Mouse (Mus musculus): ENCODE results near the gene 1700011L22Rik. TPM values are rescaled to one million over a fixed set of nuclear protein-coding genes. Genes with fewer than 3 reads are reported as not detected.

1700011L22Rik gene
- polyA plus RNA-seq, 1 experiment from 2014 or later: not detected

DNA sequence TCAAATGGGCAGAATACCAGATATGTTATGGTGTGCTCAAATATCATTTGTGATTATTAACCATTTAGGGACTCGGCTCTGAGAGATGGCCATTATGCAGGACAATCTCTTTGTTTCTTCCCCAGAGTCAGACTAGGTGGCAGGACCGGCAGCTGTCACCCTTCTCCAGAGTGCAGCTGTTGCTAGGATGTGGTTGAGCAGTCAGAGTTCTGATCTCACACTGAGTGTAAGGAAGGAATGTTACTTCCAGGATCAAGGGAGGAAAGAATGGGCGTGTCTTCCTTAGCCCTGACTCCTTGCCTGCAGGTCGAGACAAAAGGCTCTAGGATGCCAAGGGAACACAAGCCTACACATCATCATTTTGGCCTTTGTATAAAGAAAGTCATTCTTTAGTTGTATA lies 21.2 kb downstream of the 1700011L22Rik start:
- H3K4me3 ChIP-seq (ENCODE audit: low read depth, low read length): no peak overlapping the region
- H3K36me3 ChIP-seq (ENCODE audit: control insufficient read depth, insufficient read depth, low read length): no peaks in the 10 kb centered on the region
- no peak overlapping the region for H3K4me2 ChIP-seq (replicated peaks; ENCODE audit: low read depth, low read length)
- H3K27me3 ChIP-seq (ENCODE audit: control insufficient read depth, insufficient read depth, low read length): no peaks in the 10 kb centered on the region
- no peak overlapping the region for H3K9ac ChIP-seq (replicated peaks; ENCODE audit: low read depth, low read length)
- WGBS: 82% methylated on average over 4 of the region's 4 CpGs
- no peak overlapping the region for H3K27ac ChIP-seq (ENCODE audit: low read length)
- no peak for ATAC-seq (ENCODE audit: insufficient number of reproducible peaks, insufficient read depth, low FRiP score, low read depth)
- H3K9me3 ChIP-seq (ENCODE audit: control insufficient read depth, low read depth, low read length): no peaks in the 10 kb centered on the region
- no peaks in the 10 kb centered on the region for H3K4me1 ChIP-seq (ENCODE audit: control insufficient read depth, insufficient read depth, low read length)

DNA sequence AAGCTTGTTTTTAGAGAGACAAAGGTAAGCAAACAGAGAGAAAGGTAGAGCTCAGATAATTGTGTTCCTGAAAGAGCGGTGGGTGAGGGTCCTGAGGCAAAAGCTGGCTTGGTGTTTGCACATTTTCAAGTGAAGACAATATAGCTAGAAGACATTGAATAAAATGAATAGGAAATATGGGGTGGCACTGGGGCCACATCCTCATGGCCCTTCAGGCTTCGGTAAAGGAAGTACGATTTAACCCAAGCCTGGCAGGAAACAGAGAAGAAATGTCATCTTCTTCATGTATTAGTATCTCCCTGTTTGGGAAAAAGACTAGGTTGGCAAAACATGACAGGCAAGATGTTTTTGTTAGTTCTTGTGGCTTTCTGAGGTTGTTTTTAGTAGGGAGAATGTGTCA lies 22.3 kb downstream of the 1700011L22Rik start:
- no peaks in the 10 kb centered on the region for H3K4me1 ChIP-seq (ENCODE audit: control insufficient read depth, insufficient read depth, low read length)
- no peaks in the 10 kb centered on the region for H3K36me3 ChIP-seq (ENCODE audit: control insufficient read depth, insufficient read depth, low read length)
- no peak overlapping the region for H3K4me2 ChIP-seq (replicated peaks; ENCODE audit: low read depth, low read length)
- no peak overlapping the region for H3K27ac ChIP-seq (ENCODE audit: low read length)
- no peak overlapping the region for H3K9ac ChIP-seq (replicated peaks; ENCODE audit: low read depth, low read length)
- no peak for ATAC-seq (ENCODE audit: insufficient number of reproducible peaks, insufficient read depth, low FRiP score, low read depth)
- no peaks in the 10 kb centered on the region for H3K27me3 ChIP-seq (ENCODE audit: control insufficient read depth, insufficient read depth, low read length)
- no peak overlapping the region for H3K4me3 ChIP-seq (ENCODE audit: low read depth, low read length)
- H3K9me3 ChIP-seq (ENCODE audit: control insufficient read depth, low read depth, low read length): no peaks in the 10 kb centered on the region
- 76% methylated on average over 3 of the region's 3 CpGs for WGBS

- ATAC-seq (ENCODE audit: insufficient number of reproducible peaks, insufficient read depth, low FRiP score, low read depth): no peak
- Histone ChIP-seq H3K27me3 (ENCODE audit: control insufficient read depth, insufficient read depth, low read length) (no peaks in the 10 kb centered on the region), H3K4me1 (ENCODE audit: control insufficient read depth, insufficient read depth, low read length) (no peaks in the 10 kb centered on the region), H3K9ac (replicated peaks; ENCODE audit: low read depth, low read length) (no peak overlapping the region), H3K27ac (ENCODE audit: low read length) (no peak overlapping the region), H3K36me3 (ENCODE audit: control insufficient read depth, insufficient read depth, low read length) (no peaks in the 10 kb centered on the region), H3K4me3 (ENCODE audit: low read depth, low read length) (no peak overlapping the region), H3K4me2 (replicated peaks; ENCODE audit: low read depth, low read length) (no peak overlapping the region), H3K9me3 (ENCODE audit: control insufficient read depth, low read depth, low read length) (no peaks in the 10 kb centered on the region)
- WGBS: 67% methylated on average over 7 of the region's 7 CpGs
Measured at GRCm38 (mm10) chr8:79225586-79225985, 22.8 kb downstream of the 1700011L22Rik start.

- Histone ChIP-seq H3K36me3 (ENCODE audit: control insufficient read depth, insufficient read depth, low read length) (no peaks in the 10 kb centered on the region), H3K4me2 (replicated peaks; ENCODE audit: low read depth, low read length) (no peak overlapping the region), H3K4me3 (ENCODE audit: low read depth, low read length) (no peak overlapping the region), H3K9ac (replicated peaks; ENCODE audit: low read depth, low read length) (no peak overlapping the region), H3K27ac (ENCODE audit: low read length) (no peak overlapping the region), H3K9me3 (ENCODE audit: control insufficient read depth, low read depth, low read length) (no peaks in the 10 kb centered on the region), H3K4me1 (ENCODE audit: control insufficient read depth, insufficient read depth, low read length) (no peaks in the 10 kb centered on the region), H3K27me3 (ENCODE audit: control insufficient read depth, insufficient read depth, low read length) (no peaks in the 10 kb centered on the region)
- 86% methylated on average over 9 of the region's 9 CpGs for WGBS
- no peak for ATAC-seq (ENCODE audit: insufficient number of reproducible peaks, insufficient read depth, low FRiP score, low read depth)
Measured at GRCm38 (mm10) chr8:79224363-79224762, 24.0 kb downstream of the 1700011L22Rik start.

DNA sequence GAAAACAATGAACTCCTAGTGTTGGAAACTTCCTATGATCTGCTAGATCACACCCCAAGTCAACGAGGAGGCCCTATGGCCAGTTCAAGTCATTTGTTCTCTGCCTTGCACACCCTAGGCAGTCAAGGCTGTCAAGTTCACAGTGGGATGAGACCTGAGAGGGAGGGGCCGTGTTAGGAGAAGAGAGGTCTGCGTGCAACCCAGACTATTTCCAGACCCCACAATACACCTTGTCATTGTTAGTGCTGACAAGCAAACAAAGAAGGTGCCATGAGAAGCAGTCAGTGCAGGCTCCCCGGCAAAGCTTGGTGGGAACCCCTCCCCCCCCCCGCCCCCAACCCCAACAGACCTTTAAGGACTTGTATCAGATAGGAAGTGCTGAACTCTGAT lies 25.6 kb downstream of the 1700011L22Rik start:
- H3K9ac ChIP-seq (replicated peaks; ENCODE audit: low read depth, low read length): no peak overlapping the region
- H3K27ac ChIP-seq (ENCODE audit: low read length): no peak overlapping the region
- H3K4me3 ChIP-seq (ENCODE audit: low read depth, low read length): no peak overlapping the region
- H3K27me3 ChIP-seq (ENCODE audit: control insufficient read depth, insufficient read depth, low read length): no peaks in the 10 kb centered on the region
- H3K9me3 ChIP-seq (ENCODE audit: control insufficient read depth, low read depth, low read length): no peaks in the 10 kb centered on the region
- no peaks in the 10 kb centered on the region for H3K4me1 ChIP-seq (ENCODE audit: control insufficient read depth, insufficient read depth, low read length)
- ATAC-seq (ENCODE audit: insufficient number of reproducible peaks, insufficient read depth, low FRiP score, low read depth): no peak
- no peak overlapping the region for H3K4me2 ChIP-seq (replicated peaks; ENCODE audit: low read depth, low read length)
- WGBS: 61% methylated on average over 5 of the region's 5 CpGs
- no peaks in the 10 kb centered on the region for H3K36me3 ChIP-seq (ENCODE audit: control insufficient read depth, insufficient read depth, low read length)

DNA sequence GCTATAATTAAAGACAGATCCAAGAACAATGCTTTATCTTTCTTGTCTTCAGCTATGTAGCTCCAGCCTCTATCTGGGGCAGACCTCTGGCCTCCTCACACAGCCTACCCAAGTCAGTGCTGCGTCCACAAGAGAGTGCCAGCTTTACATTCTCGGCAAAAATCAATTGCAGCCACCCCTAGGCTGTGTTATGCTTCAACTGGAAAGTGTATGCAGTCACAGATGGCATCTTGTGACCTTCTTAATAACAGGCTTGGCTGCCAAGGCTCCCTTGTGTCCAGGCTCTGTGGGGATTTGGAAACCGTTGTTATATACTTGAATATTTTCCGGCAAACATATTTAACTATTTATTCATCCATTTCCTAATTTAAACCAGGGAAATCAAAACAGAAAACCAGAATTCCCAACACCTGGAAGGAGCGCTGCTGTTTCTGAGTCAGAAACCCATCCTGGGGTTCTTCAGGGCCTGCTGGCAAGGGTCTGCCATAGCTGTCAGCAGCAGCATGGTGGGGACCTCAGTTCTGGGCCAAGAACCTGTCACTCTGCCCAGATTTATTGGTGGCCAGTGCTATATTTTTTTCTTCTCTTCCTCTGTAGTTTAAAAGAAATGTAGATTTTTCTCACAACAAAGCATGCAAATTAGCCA lies 26.1 kb downstream of the 1700011L22Rik start:
- H3K4me1 ChIP-seq (ENCODE audit: control insufficient read depth, insufficient read depth, low read length): no peaks in the 10 kb centered on the region
- no peaks in the 10 kb centered on the region for H3K36me3 ChIP-seq (ENCODE audit: control insufficient read depth, insufficient read depth, low read length)
- H3K27me3 ChIP-seq (ENCODE audit: control insufficient read depth, insufficient read depth, low read length): no peaks in the 10 kb centered on the region
- H3K4me2 ChIP-seq (replicated peaks; ENCODE audit: low read depth, low read length): no peak overlapping the region
- no peak overlapping the region for H3K27ac ChIP-seq (ENCODE audit: low read length)
- ATAC-seq (ENCODE audit: insufficient number of reproducible peaks, insufficient read depth, low FRiP score, low read depth): no peak
- no peak overlapping the region for H3K9ac ChIP-seq (replicated peaks; ENCODE audit: low read depth, low read length)
- WGBS: 63% methylated on average over 5 of the region's 5 CpGs
- no peaks in the 10 kb centered on the region for H3K9me3 ChIP-seq (ENCODE audit: control insufficient read depth, low read depth, low read length)
- no peak overlapping the region for H3K4me3 ChIP-seq (ENCODE audit: low read depth, low read length)

GRCm38 (mm10) chr8:79211630-79212029 lies 36.7 kb downstream of the 1700011L22Rik start:
- 73% methylated on average over 9 of the region's 9 CpGs for WGBS
- Histone ChIP-seq H3K4me3 (ENCODE audit: low read depth, low read length) (no peak overlapping the region), H3K9ac (replicated peaks; ENCODE audit: low read depth, low read length) (no peak overlapping the region), H3K9me3 (ENCODE audit: control insufficient read depth, low read depth, low read length) (no peaks in the 10 kb centered on the region), H3K4me2 (replicated peaks; ENCODE audit: low read depth, low read length) (no peak overlapping the region), H3K4me1 (ENCODE audit: control insufficient read depth, insufficient read depth, low read length) (peaks cover 20% of the 10 kb centered on the region), H3K36me3 (ENCODE audit: control insufficient read depth, insufficient read depth, low read length) (no peaks in the 10 kb centered on the region), H3K27ac (ENCODE audit: low read length) (no peak overlapping the region), H3K27me3 (ENCODE audit: control insufficient read depth, insufficient read depth, low read length) (no peaks in the 10 kb centered on the region)
- ATAC-seq (ENCODE audit: insufficient number of reproducible peaks, insufficient read depth, low FRiP score, low read depth): no peak

DNA sequence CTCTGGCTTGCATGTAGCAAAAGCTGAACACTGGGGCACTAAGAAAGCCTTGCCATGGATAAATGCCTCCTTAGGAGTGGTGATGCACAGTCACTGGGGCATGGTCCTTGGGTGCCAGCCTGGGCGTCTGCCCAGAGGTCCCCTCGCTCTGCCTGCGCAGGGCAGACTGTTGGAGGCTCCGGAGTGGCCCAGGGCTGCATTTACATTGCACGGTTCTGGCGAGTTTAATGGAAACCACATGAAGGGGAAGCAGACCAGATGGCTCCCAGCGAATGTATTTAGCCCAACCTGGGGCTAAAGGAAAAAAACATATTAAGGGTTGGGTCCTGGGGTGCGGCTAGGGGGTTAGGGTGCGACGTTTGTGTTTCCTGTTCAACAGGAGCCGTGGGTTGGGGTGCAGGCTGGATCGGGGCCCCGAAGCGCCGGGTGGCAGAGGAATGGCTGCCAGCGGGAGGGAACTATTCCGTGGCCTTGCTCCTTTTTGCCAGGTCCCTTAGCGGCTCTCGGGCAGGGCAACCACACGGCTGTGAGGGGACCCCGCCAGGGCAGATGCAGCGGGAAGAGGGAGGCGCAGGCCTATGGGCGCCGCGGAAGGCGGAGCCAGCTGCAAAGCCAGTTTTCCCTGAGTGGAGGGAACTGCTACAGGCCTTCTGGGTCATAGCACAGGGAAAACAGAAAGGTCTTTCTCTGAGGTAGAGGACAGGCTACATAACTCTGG lies 38.6 kb downstream of the 1700011L22Rik start:
- Histone ChIP-seq H3K9me3 (ENCODE audit: control insufficient read depth, low read depth, low read length) (no peaks in the 10 kb centered on the region), H3K36me3 (ENCODE audit: control insufficient read depth, insufficient read depth, low read length) (no peaks in the 10 kb centered on the region), H3K4me3 (ENCODE audit: low read depth, low read length) (peak overlapping the region; percentile 25), H3K9ac (replicated peaks; ENCODE audit: low read depth, low read length) (peak overlapping the region; percentile 30; the same call in 1 of the 2 replicates), H3K4me1 (ENCODE audit: control insufficient read depth, insufficient read depth, low read length) (peaks cover 20% of the 10 kb centered on the region), H3K4me2 (replicated peaks; ENCODE audit: low read depth, low read length) (peak overlapping the region; percentile 67), H3K27me3 (ENCODE audit: control insufficient read depth, insufficient read depth, low read length) (no peaks in the 10 kb centered on the region), H3K27ac (ENCODE audit: low read length) (peak overlapping the region; percentile 94)
- peak; percentile 79 for ATAC-seq (ENCODE audit: insufficient number of reproducible peaks, insufficient read depth, low FRiP score, low read depth)
- WGBS: 6% methylated on average over 27 of the region's 27 CpGs
